Mouse (Mus musculus) retina, adult 2 months (tissue): ENCODE data around the gene Nav3.

Experiments used
- DNase-seq: peaks from one replicate; pipeline ENCODE4 v3.0.0-alpha.2; 2012; ENCODE audit warnings: low read depth, low spot score

The Nav3 gene

DNA sequence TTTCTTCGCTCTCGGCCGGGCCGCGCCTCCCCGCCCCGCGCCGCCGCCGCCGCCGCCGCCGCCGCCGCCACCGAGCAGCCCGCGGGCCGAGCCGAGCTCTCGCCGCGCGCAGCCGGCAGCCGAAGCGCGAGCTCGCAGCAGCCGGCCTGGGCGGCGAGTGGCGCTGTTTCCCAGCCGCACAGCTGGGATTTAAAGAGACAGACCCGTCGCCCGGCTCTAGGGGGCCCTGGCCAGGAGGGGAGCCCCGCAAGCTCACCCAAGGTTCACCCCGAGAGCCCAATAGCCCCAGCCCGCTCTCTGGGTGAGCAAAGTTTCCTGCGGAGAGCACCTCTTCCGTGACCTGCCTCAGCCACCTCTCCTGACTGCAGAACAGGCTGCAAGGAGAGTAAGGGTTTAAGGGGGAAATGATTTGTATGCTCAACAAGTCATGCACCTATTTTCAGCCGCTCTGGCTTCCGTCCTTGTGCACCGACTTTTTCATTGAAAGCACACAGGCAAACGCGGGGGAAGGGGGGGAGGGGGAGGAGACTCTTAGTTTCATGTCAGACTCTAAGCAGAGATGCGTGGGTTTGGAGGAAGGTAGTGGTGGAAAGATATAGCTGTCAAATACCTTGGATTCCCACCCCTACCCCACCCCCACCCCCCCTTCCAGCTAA, at the start of gene Nav3:
Gene Nav3 (minus strand): TSS at position 367 of the 656 bp plus-strand sequence.
- peak; percentile 13 for DNase-seq

- DNase-seq, result no peak
These were observed 29.3 kb upstream of the Nav3 start for GRCm38 (mm10) chr10:110485306-110485705.

- no peak for DNase-seq
These were observed 28.8 kb upstream of the Nav3 start for GRCm38 (mm10) chr10:110484822-110485221.

DNA sequence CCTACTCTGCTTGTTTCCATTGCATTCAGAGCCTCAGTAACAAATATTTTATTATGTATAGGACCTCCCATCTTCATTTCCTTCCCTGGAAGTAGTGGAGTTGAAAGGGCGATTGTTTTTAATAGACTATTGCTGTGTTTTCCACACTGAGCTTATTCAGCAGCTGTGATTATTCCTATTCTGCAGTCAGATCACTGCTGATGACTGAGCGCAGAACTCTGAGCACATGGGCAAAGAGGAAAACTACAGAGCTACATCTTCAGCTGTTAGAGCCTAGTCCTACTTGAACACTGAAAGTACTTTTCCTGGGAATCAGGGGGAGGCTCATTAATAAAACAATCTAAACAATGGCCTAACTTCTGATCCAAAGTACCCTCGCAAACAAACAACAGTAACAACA, 23.2 kb upstream of the Nav3 start:
- DNase-seq, result no peak

DNA sequence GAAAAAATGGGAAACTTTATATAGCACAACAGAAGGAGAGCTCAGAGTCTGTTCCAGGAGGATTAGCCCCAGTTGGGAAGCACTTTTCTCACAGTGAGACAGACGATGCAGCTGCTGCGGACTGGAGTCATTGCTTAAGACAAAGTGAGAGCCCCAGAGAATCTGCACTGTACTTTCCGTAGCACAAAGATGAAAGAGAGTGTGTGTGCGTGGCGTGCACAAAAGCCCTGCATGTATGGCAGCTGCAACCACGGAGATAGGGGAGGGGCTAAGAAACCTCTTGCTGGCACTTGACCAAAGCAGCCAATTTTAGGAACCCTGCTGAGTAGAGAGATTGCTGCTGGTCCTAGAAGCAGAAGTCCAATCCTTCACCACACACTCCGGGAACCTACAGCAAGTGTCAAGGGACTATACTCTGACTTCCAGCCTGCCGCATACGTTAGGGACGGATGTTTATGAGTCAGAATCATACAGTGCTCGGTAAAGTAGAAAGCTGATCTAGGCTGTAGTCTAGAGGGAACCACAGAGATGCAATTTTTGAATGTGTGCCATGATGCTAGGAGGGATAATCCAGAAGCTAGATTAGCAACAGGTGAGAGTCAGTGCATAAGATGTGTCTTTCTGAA, 21.8 kb upstream of the Nav3 start:
- no peak for DNase-seq

- DNase-seq, result no peak
These were observed 18.1 kb upstream of the Nav3 start for GRCm38 (mm10) chr10:110474107-110474506.

GRCm38 (mm10) chr10:110469445-110469844, 13.4 kb upstream of the Nav3 start:
- no peak for DNase-seq

DNA sequence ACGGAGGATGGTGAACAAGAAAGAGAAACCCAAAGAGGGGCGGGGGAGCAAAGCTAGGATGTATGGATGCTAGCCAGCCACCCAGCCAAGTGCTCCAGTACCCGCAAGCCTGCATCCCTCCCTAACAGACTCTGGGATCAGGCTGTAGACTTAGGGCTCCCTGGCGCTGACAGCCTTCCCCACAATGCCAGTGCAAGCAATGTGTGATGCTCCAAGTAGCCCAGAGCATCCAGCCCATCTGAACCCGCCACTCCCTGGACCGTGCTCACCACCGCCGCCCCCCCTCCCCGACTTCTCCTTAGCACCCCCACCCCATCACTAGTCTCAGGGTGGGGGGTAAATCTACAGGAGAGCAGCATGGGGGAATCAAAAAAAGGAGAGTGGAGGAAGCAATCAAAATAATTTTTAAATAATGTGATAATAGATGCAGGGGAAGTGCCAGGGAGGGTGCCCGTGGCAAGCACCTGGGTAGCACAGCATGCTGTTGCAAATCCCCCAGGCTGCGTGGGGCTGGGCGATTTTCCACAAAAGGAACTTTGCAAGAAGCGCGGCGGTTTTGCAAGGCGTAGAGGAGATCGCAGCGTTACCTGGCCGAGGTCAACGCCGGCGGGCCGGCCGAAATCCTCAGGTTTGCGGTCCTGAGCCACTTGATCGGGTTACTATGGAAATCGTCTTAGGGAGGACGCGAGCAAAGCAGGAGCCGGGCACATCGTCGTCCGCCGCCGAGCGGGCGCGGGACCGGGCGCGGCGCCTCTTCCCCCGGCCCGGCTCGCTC, 754 bp downstream of the Nav3 start:
- DNase-seq, result no peak

- no peak for DNase-seq
These were observed 2.4 kb downstream of the Nav3 start for GRCm38 (mm10) chr10:110453566-110453965.

- DNase-seq, result no peak
These were observed 15.6 kb downstream of the Nav3 start for GRCm38 (mm10) chr10:110440396-110440795.

DNA sequence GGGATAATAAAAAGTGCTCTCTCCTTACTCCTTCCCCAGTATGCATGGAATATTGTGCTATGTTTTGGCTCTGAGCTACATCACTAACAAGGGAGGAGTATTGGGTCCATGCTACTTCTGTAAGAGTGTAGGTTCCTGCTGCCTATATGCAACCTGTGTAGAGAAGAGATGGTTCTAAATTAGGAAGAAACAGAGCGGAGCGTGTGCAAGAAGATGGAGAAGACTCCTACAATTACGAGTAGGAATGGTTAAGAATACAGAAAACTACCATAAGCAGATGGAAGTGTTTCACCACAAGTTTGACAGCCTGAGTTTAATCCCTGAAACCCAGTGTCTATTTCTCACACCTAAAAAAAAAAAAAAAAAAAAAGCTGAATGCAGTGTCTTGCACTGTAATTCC, 24.9 kb downstream of the Nav3 start:
- no peak for DNase-seq

GRCm38 (mm10) chr10:110429578-110429977, 26.4 kb downstream of the Nav3 start:
- DNase-seq, result no peak

DNA sequence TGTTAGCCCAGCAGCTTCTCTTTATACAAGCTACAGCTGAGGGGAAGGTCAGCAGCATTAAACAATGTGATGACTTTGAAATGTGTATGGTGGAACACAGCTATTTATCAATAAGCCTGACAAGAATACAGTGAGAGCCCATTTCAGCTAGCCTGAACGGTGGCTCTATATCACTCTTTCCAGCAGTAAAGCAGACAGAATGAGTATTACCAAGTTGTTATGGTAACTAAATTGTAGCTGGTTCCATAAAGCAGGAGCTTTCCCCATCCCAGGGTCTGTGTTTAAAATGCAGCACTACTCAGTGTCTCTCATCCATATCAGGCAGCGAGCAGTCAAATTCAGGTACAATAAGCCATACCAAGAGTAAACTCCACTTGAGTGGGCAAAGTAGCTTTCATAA, 27.0 kb downstream of the Nav3 start:
- DNase-seq, result no peak

DNA sequence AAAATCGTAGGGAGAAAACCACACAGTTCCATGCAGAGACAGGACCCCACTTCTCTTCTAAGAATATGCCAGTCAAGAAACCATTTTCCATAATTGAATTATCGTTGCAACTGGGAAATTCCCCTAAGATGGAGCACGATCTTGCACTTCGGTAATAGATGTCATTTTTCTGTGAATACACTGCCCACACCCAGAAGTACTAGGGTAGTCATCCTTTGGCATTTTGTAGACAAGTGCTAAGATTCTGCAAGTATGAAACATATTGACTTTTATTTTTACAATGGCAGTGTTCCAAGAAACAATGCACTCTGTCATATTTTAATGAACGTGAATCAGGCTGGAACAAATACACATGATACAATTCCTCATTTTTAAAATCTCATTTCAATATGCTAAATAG, 34.5 kb downstream of the Nav3 start:
- no peak for DNase-seq

GRCm38 (mm10) chr10:110417003-110417402, 39.0 kb downstream of the Nav3 start:
- no peak for DNase-seq

GRCm38 (mm10) chr10:110415624-110416023, 40.4 kb downstream of the Nav3 start:
- DNase-seq, result no peak

DNA sequence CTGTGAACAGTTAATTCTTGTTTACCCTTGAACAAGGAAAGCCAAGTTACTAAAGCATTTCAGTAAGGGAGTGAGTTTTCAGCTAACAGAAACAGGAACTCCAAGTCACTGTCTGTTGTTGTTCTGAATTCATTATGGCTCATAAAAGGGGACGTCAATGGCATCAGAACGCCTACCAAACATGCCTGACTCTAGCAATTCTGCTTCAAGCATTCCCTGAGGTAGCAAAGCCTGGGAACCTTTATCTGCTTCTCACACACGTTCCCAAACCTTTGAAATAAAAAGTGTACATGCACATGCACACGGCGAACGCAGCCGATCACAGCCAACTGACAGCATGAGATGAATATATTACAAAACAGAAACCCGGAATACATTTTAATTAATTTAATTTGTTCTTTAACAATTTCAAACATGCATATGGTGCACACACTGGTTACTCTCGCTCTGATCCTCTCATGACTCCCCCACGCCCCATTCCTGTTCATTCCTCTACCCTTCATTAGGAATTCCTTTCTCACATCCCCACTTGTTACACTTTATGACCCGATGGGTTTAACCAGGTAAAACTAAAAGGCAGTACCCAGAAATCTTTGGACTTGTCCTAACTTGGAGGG, 42.6 kb downstream of the Nav3 start:
- no peak for DNase-seq

DNA sequence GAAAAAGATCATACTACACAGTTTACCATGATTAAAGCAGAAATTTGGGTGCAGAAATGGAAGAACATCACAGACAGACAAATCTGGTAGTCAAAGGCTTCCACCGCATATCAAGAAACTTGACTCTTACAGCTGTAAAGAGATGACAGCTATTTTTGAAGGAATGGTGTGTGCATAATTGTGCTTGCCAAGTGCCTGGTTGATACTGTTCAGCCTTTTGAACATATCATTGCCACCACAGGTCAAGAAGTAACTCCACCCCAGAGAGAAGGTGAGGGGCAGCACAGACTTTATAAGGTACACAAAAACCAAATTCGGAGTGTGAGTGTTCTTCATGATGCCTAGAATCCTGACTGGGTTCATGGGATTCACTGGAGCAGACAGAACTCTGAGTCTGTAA, 53.1 kb downstream of the Nav3 start:
- DNase-seq, result no peak

DNA sequence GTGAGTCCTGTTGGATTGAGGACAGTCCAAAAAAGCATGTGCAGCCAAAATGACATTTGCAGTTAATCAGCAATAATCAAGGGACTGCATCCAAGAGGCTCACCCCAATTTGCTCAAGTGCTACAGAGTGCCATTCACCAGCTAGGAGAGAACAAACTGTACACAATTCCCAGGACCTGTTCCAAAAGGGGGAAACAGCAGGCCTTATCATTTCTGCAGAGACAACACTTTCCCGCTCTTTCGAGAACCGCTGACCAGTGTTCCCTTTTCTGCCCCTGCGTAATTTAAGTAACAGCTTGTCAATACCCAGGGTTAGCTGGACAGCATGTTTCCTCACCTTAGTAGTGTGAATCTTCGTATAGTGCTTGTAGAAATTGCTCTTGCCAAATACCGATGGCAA, 55.4 kb downstream of the Nav3 start:
- DNase-seq, result no peak

DNA sequence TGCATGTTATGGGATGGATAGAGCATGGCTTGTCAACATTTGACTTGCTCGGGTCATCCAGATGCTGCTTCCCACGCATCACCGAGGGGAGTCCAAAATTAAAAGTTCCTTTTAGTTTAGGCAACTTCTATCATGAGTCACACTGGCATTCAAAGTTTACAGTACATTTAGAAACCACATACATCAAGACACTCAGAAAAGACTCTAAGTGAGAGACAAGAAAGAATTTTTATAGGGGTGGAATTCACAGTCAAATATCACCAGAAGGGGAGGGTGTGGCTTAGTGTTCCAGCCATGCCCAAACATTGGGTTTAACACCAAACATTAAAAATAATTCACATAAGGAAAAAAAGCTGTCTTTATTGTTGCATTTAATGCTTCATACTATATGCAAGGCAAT, 57.4 kb downstream of the Nav3 start:
- DNase-seq, result no peak

- DNase-seq, result no peak
These were observed 69.4 kb downstream of the Nav3 start for GRCm38 (mm10) chr10:110386476-110387197.
